Mouse (Mus musculus): Measurements from ENCODE around the gene Zcchc2. TPM values are rescaled to one million over a fixed set of nuclear protein-coding genes. Genes with fewer than 3 reads are reported as not detected.
A peak's percentile ranks its signal among the peaks of the same experiment; 100 is the strongest.

Gene Zcchc2
- total and polyA plus RNA-seq, 3 experiments: 6.8 to 12.6 (median 7.8) TPM

GRCm38 (mm10) chr1:106039326-106039725 is 49.1 kb downstream of the Zcchc2 start:
- dilution Hi-C loops (cut with MboI; ENCODE audit: extremely low pct_ligation_motif_present, extremely low pct_unique_long_range_greater_than_20kb, low sequenced_read_pairs) (no loop called here), in situ Hi-C loops (cut with MboI; ENCODE audit: low pct_ligation_motif_present, low pct_unique_long_range_greater_than_20kb, low sequenced_read_pairs) (loop anchor here (5.0 kb wide), 1 partner anchor 147 kb away; no protein-coding TSS in a partner anchor)
- H3K9me3 ChIP-seq (replicated peaks; ENCODE audit: low read length): no peaks in the 10 kb centered on the region
- H3K4me2 ChIP-seq (ENCODE audit: insufficient read depth, low read depth, poor library complexity, severe bottlenecking): no peak overlapping the region
- H3K79me2 ChIP-seq (replicated peaks; ENCODE audit: control insufficient read depth, extremely low read depth, insufficient read depth, poor library complexity, severe bottlenecking): no peaks in the 10 kb centered on the region
- H3K27ac ChIP-seq (ENCODE audit: insufficient read depth, low read depth): no peak overlapping the region
- no peak overlapping the region for H3K9ac ChIP-seq (ENCODE audit: insufficient read depth, low read depth)
- H3K4me3 ChIP-seq (replicated peaks in 1 of 3; ENCODE audit: low read depth in 2 of 3, low read length in 2 of 3, poor library complexity in 1 of 3): no peak overlapping the region
- peaks cover 0 to 20% of the 10 kb centered on the region in 2 experiments for H3K36me3 ChIP-seq (replicated peaks in 1 of 2; ENCODE audit: control insufficient read depth in 1 of 2, insufficient read depth in 1 of 2, low read length in 1 of 2)
- DNase-seq (ENCODE audit: extremely low read depth): no peak
- no peak for TF ChIP-seq NRF1 (IDR thresholded peaks at IDR 0.05; ENCODE audit: low read depth, low read length)
- TF ChIP-seq ZMIZ1 (IDR thresholded peaks at IDR 0.05; ENCODE audit: low read depth, low read length): no peak
- TF ChIP-seq CTCF (conservative IDR thresholded peaks at IDR 0.05 in 1 of 2, IDR thresholded peaks at IDR 0.05 in 1 of 2; ENCODE audit: low read depth in 2 of 2, low read length in 2 of 2): 0 out of 4 replicates have a peak, but pooled peaks of 1 of the 2 experiments have one; percentile 3
- no peaks in the 10 kb centered on the region for H3K27me3 ChIP-seq (replicated peaks)
- H3K4me1 ChIP-seq (ENCODE audit: control insufficient read depth in 1 of 2, insufficient read depth in 2 of 2): peaks cover 4 to 27% of the 10 kb centered on the region in 2 experiments; a peak in 3 of 4 replicates

- dilution Hi-C loops (cut with MboI; ENCODE audit: extremely low pct_ligation_motif_present, extremely low pct_unique_long_range_greater_than_20kb, low sequenced_read_pairs) (no loop called here), in situ Hi-C loops (cut with MboI; ENCODE audit: low pct_ligation_motif_present, low pct_unique_long_range_greater_than_20kb, low sequenced_read_pairs) (no loop called here)
- Histone ChIP-seq H3K9ac (ENCODE audit: insufficient read depth, low read depth) (no peak overlapping the region), H3K36me3 (replicated peaks in 1 of 2; ENCODE audit: control insufficient read depth in 1 of 2, insufficient read depth in 1 of 2, low read length in 1 of 2) (peaks cover 0 to 11% of the 10 kb centered on the region in 2 experiments), H3K4me3 (replicated peaks in 1 of 3; ENCODE audit: low read depth in 2 of 3, low read length in 2 of 3, poor library complexity in 1 of 3) (no peak overlapping the region), H3K27me3 (replicated peaks) (no peaks in the 10 kb centered on the region), H3K27ac (ENCODE audit: insufficient read depth, low read depth) (no peak overlapping the region), H3K4me2 (ENCODE audit: insufficient read depth, low read depth, poor library complexity, severe bottlenecking) (no peak overlapping the region), H3K9me3 (replicated peaks; ENCODE audit: low read length) (no peaks in the 10 kb centered on the region), H3K79me2 (replicated peaks; ENCODE audit: control insufficient read depth, extremely low read depth, insufficient read depth, poor library complexity, severe bottlenecking) (no peaks in the 10 kb centered on the region), H3K4me1 (ENCODE audit: control insufficient read depth in 1 of 2, insufficient read depth in 2 of 2) (peaks cover 4 to 24% of the 10 kb centered on the region in 2 experiments; a peak in 3 of 4 replicates)
- TF ChIP-seq MEF2A (IDR thresholded peaks at IDR 0.05; ENCODE audit: borderline replicate concordance, low read depth, low read length) (no peak), IRF4 (IDR thresholded peaks at IDR 0.05; ENCODE audit: low read depth, low read length) (no peak), TCF12 (IDR thresholded peaks at IDR 0.05; ENCODE audit: low read depth, low read length) (no peak), ZC3H11A (IDR thresholded peaks at IDR 0.05; ENCODE audit: low read depth, low read length) (no peak), CHD1 (IDR thresholded peaks at IDR 0.05; ENCODE audit: low read depth, low read length) (no peak), NELFE (IDR thresholded peaks at IDR 0.05; ENCODE audit: low read depth, low read length) (no peak), SIN3A (IDR thresholded peaks at IDR 0.05; ENCODE audit: low read length) (no peak), USF1 (IDR thresholded peaks at IDR 0.05; ENCODE audit: low read depth, low read length) (no peak), GABPA (IDR thresholded peaks at IDR 0.05; ENCODE audit: insufficient replicate concordance, low read depth, low read length) (no peak), MYC (IDR thresholded peaks at IDR 0.05; ENCODE audit: low read depth, low read length) (no peak), SMC3 (IDR thresholded peaks at IDR 0.05; ENCODE audit: low read depth, low read length) (no peak), ZNF384 (IDR thresholded peaks at IDR 0.05; ENCODE audit: low read depth, low read length) (no peak), JUN (IDR thresholded peaks at IDR 0.05; ENCODE audit: insufficient read depth, low read depth, low read length) (no peak), POLR2AphosphoS2 (IDR thresholded peaks at IDR 0.05; ENCODE audit: low read depth, low read length) (no peak), RCOR1 (conservative IDR thresholded peaks at IDR 0.05; ENCODE audit: low read depth, low read length) (no peak), JUND (conservative IDR thresholded peaks at IDR 0.05; ENCODE audit: low read depth, low read length) (no peak), UBTF (IDR thresholded peaks at IDR 0.05; ENCODE audit: low read depth, low read length) (no peak)
- DNase-seq (ENCODE audit: extremely low read depth): no peak
Measured at GRCm38 (mm10) chr1:106040271-106040670, 50.1 kb downstream of the Zcchc2 start.

Data from CH12.LX (cell line).